Mouse (Mus musculus): ENCODE measurements around the gene Tagln3. TPM values are rescaled to one million over a fixed set of nuclear protein-coding genes. Genes with fewer than 3 reads are reported as not detected.

The Tagln3 gene
- polyA plus RNA-seq, 1 experiment from 2014 or later: 490 TPM

GRCm38 (mm10) chr16:45743591-45744144 lies 19.3 kb upstream of the Tagln3 start:
- H3K9ac ChIP-seq (replicated peaks): 0 out of 2 replicates have a peak overlapping the region, but pooled peaks have one; percentile 82

GRCm38 (mm10) chr16:45742615-45743476 lies 18.4 kb upstream of the Tagln3 start, which contains the start of gene Abhd10:
TSS of gene Abhd10 (minus strand) at chr16:45742955.
- peak within 1 kb of the TSS; percentile 89 for H3K27ac ChIP-seq (replicated peaks)
- H3K9me3 ChIP-seq: no peaks in the 10 kb centered on the region
- 0 out of 2 replicates have a peak, but pooled peaks cover 4% of the 10 kb centered on the region for H3K36me3 ChIP-seq
- H3K27me3 ChIP-seq: no peaks in the 10 kb centered on the region
- under 1% methylated on average over 51 of the region's 51 CpGs for WGBS
- H3K9ac ChIP-seq (replicated peaks): peak within 1 kb of the TSS; percentile 82
- H3K4me2 ChIP-seq (replicated peaks): peak within 1 kb of the TSS; percentile 48
- peak; percentile 98 for ATAC-seq (replicated peaks)
- H3K4me1 ChIP-seq: peaks cover 21% of the 10 kb centered on the region
- peak within 1 kb of the TSS; percentile 71 for H3K4me3 ChIP-seq

More at GRCm38 (mm10) chr16:45743591-45744144, 19.3 kb upstream of the Tagln3 start:
- Histone ChIP-seq H3K27me3 (no peaks in the 10 kb centered on the region), H3K9me3 (no peaks in the 10 kb centered on the region), H3K4me2 (replicated peaks) (peak overlapping the region; percentile 48), H3K27ac (replicated peaks) (peak overlapping the region; percentile 89), H3K4me1 (peaks cover 21% of the 10 kb centered on the region), H3K4me3 (peak overlapping the region; percentile 71; the same call in 1 of the 2 replicates), H3K36me3 (no peaks in the 10 kb centered on the region)
- WGBS: 70% methylated on average over 4 of the region's 4 CpGs
- no peak for ATAC-seq (replicated peaks)

GRCm38 (mm10) chr16:45737880-45738279 lies 13.5 kb upstream of the Tagln3 start:
- no peak for ATAC-seq (replicated peaks)
- WGBS: 93% methylated on average over 8 of the region's 8 CpGs
- Histone ChIP-seq H3K4me1 (peaks cover 14% of the 10 kb centered on the region), H3K9me3 (no peaks in the 10 kb centered on the region), H3K4me3 (no peak overlapping the region), H3K27me3 (no peaks in the 10 kb centered on the region), H3K4me2 (replicated peaks) (no peak overlapping the region), H3K9ac (replicated peaks) (no peak overlapping the region), H3K36me3 (peaks cover 44% of the 10 kb centered on the region), H3K27ac (replicated peaks) (no peak overlapping the region)

GRCm38 (mm10) chr16:45736724-45737123 lies 12.3 kb upstream of the Tagln3 start:
- Histone ChIP-seq H3K4me3 (no peak overlapping the region), H3K27me3 (no peaks in the 10 kb centered on the region), H3K9me3 (no peaks in the 10 kb centered on the region), H3K4me2 (replicated peaks) (no peak overlapping the region), H3K36me3 (peaks cover 51% of the 10 kb centered on the region), H3K27ac (replicated peaks) (no peak overlapping the region), H3K4me1 (peaks cover 12% of the 10 kb centered on the region), H3K9ac (replicated peaks) (no peak overlapping the region)
- WGBS: 97% methylated on average over 3 of the region's 3 CpGs
- no peak for ATAC-seq (replicated peaks)

GRCm38 (mm10) chr16:45729163-45729562 lies 4.8 kb upstream of the Tagln3 start:
- Histone ChIP-seq H3K4me2 (replicated peaks) (no peak overlapping the region), H3K27ac (replicated peaks) (no peak overlapping the region), H3K9ac (replicated peaks) (no peak overlapping the region), H3K9me3 (no peaks in the 10 kb centered on the region), H3K36me3 (peaks cover 28% of the 10 kb centered on the region), H3K4me1 (peaks cover 5% of the 10 kb centered on the region), H3K4me3 (no peak overlapping the region), H3K27me3 (no peaks in the 10 kb centered on the region)
- WGBS: 84% methylated on average over 5 of the region's 5 CpGs
- ATAC-seq (replicated peaks): no peak

GRCm38 (mm10) chr16:45724742-45725102 lies 314 bp upstream of the Tagln3 start:
- H3K9ac ChIP-seq (replicated peaks): peak overlapping the region; percentile 81
- H3K4me2 ChIP-seq (replicated peaks): peak overlapping the region; percentile 75
- H3K4me3 ChIP-seq: peak overlapping the region; percentile 60
- WGBS: 1% methylated on average over 10 of the region's 10 CpGs
- H3K9me3 ChIP-seq: no peaks in the 10 kb centered on the region
- H3K36me3 ChIP-seq: peaks cover 15% of the 10 kb centered on the region
- H3K27me3 ChIP-seq: no peaks in the 10 kb centered on the region
- ATAC-seq (replicated peaks): peak; percentile 69
- peaks cover 38% of the 10 kb centered on the region for H3K4me1 ChIP-seq
- peak overlapping the region; percentile 96 for H3K27ac ChIP-seq (replicated peaks)

GRCm38 (mm10) chr16:45723172-45723901 lies 1.1 kb downstream of the Tagln3 start:
- Histone ChIP-seq H3K9ac (replicated peaks) (peak overlapping the region; percentile 81), H3K4me3 (peak overlapping the region; percentile 60), H3K4me2 (replicated peaks) (peak overlapping the region; percentile 75), H3K36me3 (peaks cover 29% of the 10 kb centered on the region), H3K27ac (replicated peaks) (peak overlapping the region; percentile 96), H3K4me1 (peaks cover 39% of the 10 kb centered on the region), H3K9me3 (no peaks in the 10 kb centered on the region), H3K27me3 (no peaks in the 10 kb centered on the region)
- WGBS: 25% methylated on average over 6 of the region's 6 CpGs
- ATAC-seq (replicated peaks): peak; percentile 39

- Histone ChIP-seq H3K9ac (replicated peaks) (peak overlapping the region; percentile 81), H3K4me1 (peaks cover 39% of the 10 kb centered on the region)
- 44% methylated on average over 3 of the region's 3 CpGs for WGBS
Observed at GRCm38 (mm10) chr16:45722460-45722951, 1.9 kb downstream of the Tagln3 start.

GRCm38 (mm10) chr16:45720022-45720630 lies 4.3 kb downstream of the Tagln3 start:
- no peaks in the 10 kb centered on the region for H3K9me3 ChIP-seq
- no peak overlapping the region for H3K9ac ChIP-seq (replicated peaks)
- WGBS: 88% methylated on average over 10 of the region's 10 CpGs
- H3K4me2 ChIP-seq (replicated peaks): no peak overlapping the region
- no peak overlapping the region for H3K4me3 ChIP-seq
- no peak for ATAC-seq (replicated peaks)
- peaks cover 58% of the 10 kb centered on the region for H3K36me3 ChIP-seq
- no peak overlapping the region for H3K27ac ChIP-seq (replicated peaks)
- H3K4me1 ChIP-seq: peaks cover 39% of the 10 kb centered on the region
- H3K27me3 ChIP-seq: no peaks in the 10 kb centered on the region

More at GRCm38 (mm10) chr16:45722460-45722951, 1.9 kb downstream of the Tagln3 start:
- peak overlapping the region; percentile 75 for H3K4me2 ChIP-seq (replicated peaks)
- H3K27ac ChIP-seq (replicated peaks): peak overlapping the region; percentile 96
- peaks cover 35% of the 10 kb centered on the region for H3K36me3 ChIP-seq
- H3K9me3 ChIP-seq: no peaks in the 10 kb centered on the region
- peak overlapping the region; percentile 60 for H3K4me3 ChIP-seq
- ATAC-seq (replicated peaks): no peak
- H3K27me3 ChIP-seq: no peaks in the 10 kb centered on the region

GRCm38 (mm10) chr16:45718296-45718695 lies 6.1 kb downstream of the Tagln3 start:
- H3K27me3 ChIP-seq: no peaks in the 10 kb centered on the region
- H3K27ac ChIP-seq (replicated peaks): no peak overlapping the region
- H3K9ac ChIP-seq (replicated peaks): no peak overlapping the region
- no peak for ATAC-seq (replicated peaks)
- H3K4me3 ChIP-seq: no peak overlapping the region
- H3K36me3 ChIP-seq: peaks cover 70% of the 10 kb centered on the region
- H3K9me3 ChIP-seq: no peaks in the 10 kb centered on the region
- H3K4me2 ChIP-seq (replicated peaks): no peak overlapping the region
- H3K4me1 ChIP-seq: peaks cover 34% of the 10 kb centered on the region
- 96% methylated on average over 4 of the region's 4 CpGs for WGBS

GRCm38 (mm10) chr16:45714489-45715150 lies 9.8 kb downstream of the Tagln3 start:
- Histone ChIP-seq H3K4me2 (replicated peaks) (no peak overlapping the region), H3K4me1 (no peaks in the 10 kb centered on the region), H3K9me3 (no peaks in the 10 kb centered on the region), H3K4me3 (no peak overlapping the region), H3K9ac (replicated peaks) (no peak overlapping the region), H3K27ac (replicated peaks) (no peak overlapping the region), H3K36me3 (peaks cover 71% of the 10 kb centered on the region), H3K27me3 (no peaks in the 10 kb centered on the region)
- ATAC-seq (replicated peaks): no peak
- 84% methylated on average over 5 of the region's 5 CpGs for WGBS

Data from forebrain, embryonic 15.5 days (tissue).